Mouse (Mus musculus) bone marrow macrophage, adult 2 months (primary cell): ENCODE measurements at regions not wholly inside any gene's neighbourhood (a gene's known extent, or its start where the extent isn't known, plus 50 kb on each side); places are given as distances from the start of the nearest gene placed in this dataset.

Experiments used
- CTCF ChIP-seq: IDR thresholded peaks from 2 replicates; pipeline ENCODE4 v1.5.1; 2012; ENCODE audit warnings: low read depth, mild to moderate bottlenecking, low read length, moderate library complexity
- POLR2A ChIP-seq: IDR thresholded peaks from 2 replicates; pipeline ENCODE4 v1.6.1; 2012; ENCODE audit warnings: mild to moderate bottlenecking, low read depth, low read length, borderline replicate concordance

DNA sequence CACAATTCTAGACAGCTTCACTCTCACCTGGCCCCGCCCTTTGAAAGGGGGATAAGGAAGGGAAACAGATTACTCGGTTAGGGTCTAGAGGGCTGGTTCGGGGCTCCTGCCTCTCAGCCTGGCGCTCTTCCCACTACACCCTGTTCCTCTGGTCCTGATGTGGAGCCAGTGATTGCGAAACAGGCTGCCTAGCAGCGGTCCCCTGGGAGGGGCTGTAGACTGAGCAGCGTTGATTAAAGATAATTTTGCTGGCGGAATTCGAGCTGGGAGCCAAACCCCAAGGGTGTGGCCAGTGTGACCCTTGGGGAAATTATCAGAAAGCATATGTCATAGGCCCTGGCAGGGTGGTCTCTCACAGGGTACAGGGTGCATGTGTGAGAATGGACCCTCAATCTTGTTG lies 59.9 kb upstream of the Ampd3 start:
- TF ChIP-seq CTCF (no peak), POLR2A (no peak)
